Mouse (Mus musculus): Measurements from ENCODE around the gene Dbt.

DNA sequence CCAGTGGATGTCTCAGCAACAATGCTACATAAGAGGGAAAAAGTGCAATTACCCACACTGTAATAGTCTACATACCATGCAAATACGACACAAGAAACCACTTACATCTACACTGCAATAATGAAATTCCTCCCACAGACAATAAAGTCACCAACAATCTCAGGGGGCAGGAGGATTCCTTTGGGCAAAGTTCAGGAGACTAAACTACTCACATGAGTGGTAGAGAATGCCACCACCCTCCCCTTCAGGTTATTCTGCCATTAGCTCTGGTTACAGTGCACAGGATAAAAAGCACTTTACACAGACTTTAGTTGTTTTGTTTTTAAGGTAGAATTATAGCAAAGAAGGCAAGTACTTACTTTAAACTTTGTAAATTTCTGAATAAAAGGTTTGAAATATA lies 17.2 kb upstream of the Dbt start:
- no peak for TF ChIP-seq CTCF (IDR thresholded peaks at IDR 0.05; ENCODE audit: extremely low read depth, insufficient read depth, insufficient read length, insufficient replicate concordance)
- no peak for TF ChIP-seq POLR2A (IDR thresholded peaks at IDR 0.05; ENCODE audit: low read depth, low read length)
